Mouse (Mus musculus): Measurements from ENCODE around the gene Trim40. TPM values are rescaled to one million over a fixed set of nuclear protein-coding genes. Genes with fewer than 3 reads are reported as not detected.

Trim40 gene
- polyA plus RNA-seq, 1 experiment from 2014 or later = not detected

- 16% methylated on average over 3 of the region's 3 CpGs for WGBS
- Histone ChIP-seq H3K27me3 (no peaks in the 10 kb centered on the region), H3K36me3 (no peaks in the 10 kb centered on the region), H3K9me3 (no peaks in the 10 kb centered on the region), H3K9ac (peak overlapping the region; percentile 75), H3K4me3 (peak overlapping the region; percentile 62), H3K4me1 (peaks cover 7% of the 10 kb centered on the region), H3K4me2 (replicated peaks) (peak overlapping the region; percentile 60), H3K27ac (peak overlapping the region; percentile 90)
- peak; percentile 35; the same call in 1 of the 2 replicates for ATAC-seq (ENCODE audit: insufficient number of reproducible peaks, insufficient read depth, low FRiP score, low TSS enrichment)
Measured at GRCm38 (mm10) chr17:36836427-36836812, 53.5 kb downstream of the Trim40 start.

DNA sequence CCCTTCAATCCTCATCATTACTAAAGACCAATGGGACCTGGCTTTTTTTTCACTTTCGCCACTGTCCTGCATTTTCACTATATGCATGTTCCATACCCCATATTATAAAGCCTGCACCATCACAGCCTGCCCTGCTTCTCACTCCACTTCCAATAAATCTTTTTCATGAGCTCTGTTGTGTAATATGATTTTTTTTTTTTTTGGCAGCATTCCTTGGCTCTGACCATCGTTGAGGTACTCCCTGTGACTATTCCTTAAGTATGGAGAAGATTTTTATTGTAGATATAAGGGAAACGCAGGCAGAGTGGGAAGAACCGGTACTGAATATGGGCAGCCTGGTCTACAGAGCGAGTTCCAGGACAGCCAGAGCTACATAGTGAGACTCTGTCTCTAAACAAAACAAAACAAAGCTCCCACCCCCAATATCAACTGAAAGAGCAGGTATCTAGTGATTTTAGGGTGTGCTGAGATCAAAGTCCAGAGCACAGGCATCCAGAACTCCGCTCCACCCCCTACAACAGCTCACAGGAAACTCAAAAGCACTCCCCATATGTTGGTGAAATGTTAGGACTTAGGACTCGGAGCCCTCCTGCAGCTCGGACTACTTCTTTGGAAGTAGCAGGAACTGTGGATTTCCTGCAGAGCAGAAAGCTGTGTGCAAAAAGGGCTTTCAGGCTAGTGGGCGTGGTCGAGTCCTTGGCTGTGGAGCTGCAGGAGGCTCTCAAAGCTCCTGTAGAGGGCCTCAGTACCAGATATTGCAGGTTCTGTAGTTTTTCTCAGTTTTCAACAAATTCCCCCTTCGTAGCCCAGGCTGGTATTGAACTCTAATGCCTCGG lies 54.1 kb downstream of the Trim40 start:
- Histone ChIP-seq H3K4me2 (replicated peaks) (peak overlapping the region; percentile 60), H3K4me3 (no peak overlapping the region), H3K27ac (peak overlapping the region; percentile 90; the same call in 1 of the 2 replicates), H3K36me3 (no peaks in the 10 kb centered on the region), H3K4me1 (peaks cover 7% of the 10 kb centered on the region), H3K9me3 (no peaks in the 10 kb centered on the region), H3K9ac (no peak overlapping the region), H3K27me3 (no peaks in the 10 kb centered on the region)
- 32% methylated on average over 12 of the region's 12 CpGs for WGBS
- no peak for ATAC-seq (ENCODE audit: insufficient number of reproducible peaks, insufficient read depth, low FRiP score, low TSS enrichment)

GRCm38 (mm10) chr17:36832694-36833093 lies 57.2 kb downstream of the Trim40 start:
- H3K4me1 ChIP-seq = peaks cover 7% of the 10 kb centered on the region
- no peak overlapping the region for H3K9ac ChIP-seq
- H3K4me3 ChIP-seq = no peak overlapping the region
- H3K36me3 ChIP-seq = no peaks in the 10 kb centered on the region
- no peaks in the 10 kb centered on the region for H3K9me3 ChIP-seq
- no peak for ATAC-seq (ENCODE audit: insufficient number of reproducible peaks, insufficient read depth, low FRiP score, low TSS enrichment)
- H3K27ac ChIP-seq = no peak overlapping the region
- WGBS = 52% methylated on average over 4 of the region's 4 CpGs
- no peak overlapping the region for H3K4me2 ChIP-seq (replicated peaks)
- no peaks in the 10 kb centered on the region for H3K27me3 ChIP-seq

Other genes starting within 250 kb of the Trim40 start
- not detected in 2 replicates for gene H2-M9, start 247.5 kb downstream of the Trim40 start, polyA plus RNA-seq (2016; fragmentation: Nextera tagmentation; extraction: Ambion mirVana)
- not detected in 2 replicates for gene H2-M1, start 217.9 kb downstream of the Trim40 start, polyA plus RNA-seq (2016; fragmentation: Nextera tagmentation; extraction: Ambion mirVana)
- not detected in 2 replicates for gene H2-M10.5, start 117.2 kb downstream of the Trim40 start, polyA plus RNA-seq (2016; fragmentation: Nextera tagmentation; extraction: Ambion mirVana)
- gene H2-M10.6, start 78.0 kb downstream of the Trim40 start, polyA plus RNA-seq (2016; fragmentation: Nextera tagmentation; extraction: Ambion mirVana) = not detected in 2 replicates
- gene Trim26, start 53.0 kb downstream of the Trim40 start, polyA plus RNA-seq (2016; fragmentation: Nextera tagmentation; extraction: Ambion mirVana) = 55.8 and 59.0 TPM in 2 replicates
- gene Trim15, start 22.9 kb downstream of the Trim40 start, polyA plus RNA-seq (2016; fragmentation: Nextera tagmentation; extraction: Ambion mirVana) = 0.17 and 0.40 TPM in 2 replicates
- 6.6 and 7.2 TPM in 2 replicates for gene Trim10, start 20.5 kb downstream of the Trim40 start, polyA plus RNA-seq (2016; fragmentation: Nextera tagmentation; extraction: Ambion mirVana)
- not detected in 2 replicates for gene Trim31, start 8.0 kb upstream of the Trim40 start, polyA plus RNA-seq (2016; fragmentation: Nextera tagmentation; extraction: Ambion mirVana)
- 0.23 and 0.41 TPM in 2 replicates for gene Rnf39, start 52.8 kb upstream of the Trim40 start, polyA plus RNA-seq (2016; fragmentation: Nextera tagmentation; extraction: Ambion mirVana)
- 111 and 122 TPM in 2 replicates for gene Ppp1r11, start 61.6 kb upstream of the Trim40 start, polyA plus RNA-seq (2016; fragmentation: Nextera tagmentation; extraction: Ambion mirVana)
- gene Znrd1, start 68.4 kb upstream of the Trim40 start, polyA plus RNA-seq (2016; fragmentation: Nextera tagmentation; extraction: Ambion mirVana) = 98.7 and 112 TPM in 2 replicates
- 4.8 and 6.5 TPM in 2 replicates for gene Znrd1as, start 68.5 kb upstream of the Trim40 start, polyA plus RNA-seq (2016; fragmentation: Nextera tagmentation; extraction: Ambion mirVana)
- gene 2410137M14Rik, start 91.1 kb upstream of the Trim40 start, polyA plus RNA-seq (2016; fragmentation: Nextera tagmentation; extraction: Ambion mirVana) = not detected in 2 replicates
- 1.2 and 1.3 TPM in 2 replicates for gene H2-M5, start 99.4 kb upstream of the Trim40 start, polyA plus RNA-seq (2016; fragmentation: Nextera tagmentation; extraction: Ambion mirVana)
- 151 and 169 TPM in 2 replicates for gene Zfp57, start 111.0 kb upstream of the Trim40 start, polyA plus RNA-seq (2016; fragmentation: Nextera tagmentation; extraction: Ambion mirVana)
- 0.38 and 0.70 TPM in 2 replicates for gene Mog, start 133.3 kb upstream of the Trim40 start, polyA plus RNA-seq (2016; fragmentation: Nextera tagmentation; extraction: Ambion mirVana)
- gene Gabbr1, start 155.8 kb upstream of the Trim40 start, polyA plus RNA-seq (2016; fragmentation: Nextera tagmentation; extraction: Ambion mirVana) = 19.8 and 20.5 TPM in 2 replicates
- gene Olfr90, start 198.4 kb upstream of the Trim40 start, polyA plus RNA-seq (2016; fragmentation: Nextera tagmentation; extraction: Ambion mirVana) = not detected in 2 replicates
- 0.08 TPM in 1 of 2 replicates, not detected in the other for gene Olfr91, start 208.2 kb upstream of the Trim40 start, polyA plus RNA-seq (2016; fragmentation: Nextera tagmentation; extraction: Ambion mirVana)
- not detected in 2 replicates for gene Olfr92, start 230.0 kb upstream of the Trim40 start, polyA plus RNA-seq (2016; fragmentation: Nextera tagmentation; extraction: Ambion mirVana)

All from embryonic facial prominence, embryonic 12.5 days (tissue).